Mouse (Mus musculus): ENCODE results near the gene Krt34.

GRCm38 (mm10) chr11:100008336-100008735 is 33.0 kb downstream of the Krt34 start:
- no peak for TF ChIP-seq CTCF (IDR thresholded peaks at IDR 0.05; ENCODE audit: insufficient read depth, low read depth, low read length)
- no peak for TF ChIP-seq POLR2A (IDR thresholded peaks at IDR 0.05; ENCODE audit: insufficient read depth, low read depth, low read length)
